Mouse (Mus musculus): ENCODE results near the gene Cactin. TPM values are rescaled to one million over a fixed set of nuclear protein-coding genes. Genes with fewer than 3 reads are reported as not detected.
A peak's percentile ranks its signal among the peaks of the same experiment; 100 is the strongest.

Cactin gene
- total RNA-seq, 2 experiments from 2014 or later = 7.9 to 8.3 TPM

DNA sequence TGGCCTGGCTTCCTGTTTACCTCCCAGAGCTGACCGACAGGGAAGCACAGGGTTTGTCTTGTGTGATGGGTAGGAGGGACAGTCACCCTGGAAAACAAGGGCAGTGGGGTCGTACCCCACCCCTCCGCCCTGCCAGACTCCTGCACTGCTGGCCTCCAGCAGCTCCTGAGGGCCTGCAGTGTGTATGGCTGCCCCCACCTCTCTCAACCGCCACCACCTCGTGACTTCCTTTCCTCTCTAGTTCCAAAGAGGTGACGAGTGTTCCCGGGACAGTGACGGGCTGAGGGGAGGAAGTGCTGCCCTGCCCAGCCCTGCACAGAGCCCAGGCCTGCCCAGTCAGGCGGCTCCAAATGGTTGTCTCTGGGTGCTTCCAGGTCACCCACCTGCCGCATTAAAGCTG, 23.1 kb upstream of the Cactin start:
- peak; percentile 62 for DNase-seq

- DNase-seq = no peak
Measured at GRCm38 (mm10) chr10:81298369-81299100, 22.4 kb upstream of the Cactin start.

- DNase-seq = no peak
Measured at GRCm38 (mm10) chr10:81299585-81300351, 21.1 kb upstream of the Cactin start.

GRCm38 (mm10) chr10:81300352-81300907, 20.5 kb upstream of the Cactin start:
- no peak for DNase-seq

GRCm38 (mm10) chr10:81301321-81301720, 19.6 kb upstream of the Cactin start:
- DNase-seq = no peak

- DNase-seq = no peak
Measured at GRCm38 (mm10) chr10:81302288-81302687, 18.6 kb upstream of the Cactin start.

- DNase-seq = no peak
Measured at GRCm38 (mm10) chr10:81302781-81303218, 18.1 kb upstream of the Cactin start.

DNA sequence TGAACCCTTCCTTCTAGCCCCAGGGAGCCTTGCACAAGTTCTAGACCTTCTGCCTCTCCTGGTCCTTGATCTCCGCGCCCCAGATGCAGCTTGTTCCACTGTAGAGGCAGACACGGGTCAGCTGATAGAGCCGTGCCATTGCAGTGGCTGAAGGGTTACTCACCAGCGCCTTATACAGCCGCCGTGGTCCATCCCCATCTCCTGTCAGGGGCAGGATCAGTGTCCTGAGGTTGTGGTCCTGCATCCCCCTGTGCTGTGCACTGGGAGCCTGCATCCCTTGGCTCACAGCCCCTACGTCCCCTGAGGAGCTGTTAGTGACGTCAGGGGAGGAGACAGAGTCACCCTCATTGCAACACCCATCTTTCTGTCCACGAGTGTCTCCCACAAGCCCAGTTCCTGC, 17.6 kb upstream of the Cactin start:
- DNase-seq = no peak

- no peak for DNase-seq
Measured at GRCm38 (mm10) chr10:81303761-81304160, 17.1 kb upstream of the Cactin start.

DNA sequence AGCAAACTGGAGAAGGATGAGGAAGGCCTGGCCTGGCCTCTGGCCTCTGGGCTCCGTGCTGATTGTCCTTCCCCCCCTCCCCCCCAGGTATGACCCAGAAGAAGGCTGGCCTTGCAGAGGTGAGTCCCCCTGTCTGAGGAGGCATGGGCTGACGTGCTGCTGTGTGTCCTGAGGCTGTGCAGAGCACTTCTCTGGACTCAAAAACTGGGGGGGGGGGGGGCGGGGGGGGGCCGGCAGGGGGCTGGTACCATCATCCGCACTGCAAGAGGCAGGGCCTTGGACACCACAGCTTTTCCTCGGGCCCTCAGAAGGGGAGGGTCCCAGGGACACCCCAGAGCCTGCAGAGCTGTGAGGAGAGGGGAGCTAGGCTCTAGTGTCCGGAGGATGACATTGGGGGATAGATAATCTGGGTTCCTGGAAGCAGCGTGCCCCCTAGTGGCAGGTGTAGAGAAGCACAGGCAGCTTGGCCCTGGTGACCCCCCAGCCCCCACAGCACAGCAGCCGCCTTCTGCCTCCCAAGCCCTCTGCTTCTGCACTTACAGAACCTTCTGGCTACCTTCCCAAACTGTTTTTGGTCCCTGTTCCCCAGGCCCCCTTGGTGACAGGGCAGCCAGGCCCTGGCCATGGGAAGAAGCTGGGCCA, 16.2 kb upstream of the Cactin start:
- no peak for DNase-seq

DNA sequence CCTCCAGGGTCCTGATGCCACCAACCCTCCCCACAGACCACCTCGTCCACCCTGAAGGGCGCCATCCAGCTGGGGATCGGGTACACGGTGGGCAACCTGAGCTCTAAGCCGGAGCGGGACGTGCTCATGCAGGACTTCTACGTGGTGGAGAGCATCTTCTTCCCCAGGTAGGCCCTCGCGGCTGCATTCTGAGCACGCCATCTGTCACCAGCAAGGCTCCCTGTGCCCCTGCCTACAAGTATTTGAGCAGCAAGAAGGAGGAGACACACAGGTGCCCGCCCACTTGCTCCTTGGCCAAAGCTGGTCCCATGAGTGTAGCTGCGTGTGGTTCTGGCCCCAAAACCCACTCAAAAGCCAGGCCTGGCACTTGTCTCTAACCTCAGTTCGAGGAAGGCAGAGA, 15.2 kb upstream of the Cactin start:
- no peak for DNase-seq

- no peak for DNase-seq
Measured at GRCm38 (mm10) chr10:81306173-81306668, 14.7 kb upstream of the Cactin start.

DNA sequence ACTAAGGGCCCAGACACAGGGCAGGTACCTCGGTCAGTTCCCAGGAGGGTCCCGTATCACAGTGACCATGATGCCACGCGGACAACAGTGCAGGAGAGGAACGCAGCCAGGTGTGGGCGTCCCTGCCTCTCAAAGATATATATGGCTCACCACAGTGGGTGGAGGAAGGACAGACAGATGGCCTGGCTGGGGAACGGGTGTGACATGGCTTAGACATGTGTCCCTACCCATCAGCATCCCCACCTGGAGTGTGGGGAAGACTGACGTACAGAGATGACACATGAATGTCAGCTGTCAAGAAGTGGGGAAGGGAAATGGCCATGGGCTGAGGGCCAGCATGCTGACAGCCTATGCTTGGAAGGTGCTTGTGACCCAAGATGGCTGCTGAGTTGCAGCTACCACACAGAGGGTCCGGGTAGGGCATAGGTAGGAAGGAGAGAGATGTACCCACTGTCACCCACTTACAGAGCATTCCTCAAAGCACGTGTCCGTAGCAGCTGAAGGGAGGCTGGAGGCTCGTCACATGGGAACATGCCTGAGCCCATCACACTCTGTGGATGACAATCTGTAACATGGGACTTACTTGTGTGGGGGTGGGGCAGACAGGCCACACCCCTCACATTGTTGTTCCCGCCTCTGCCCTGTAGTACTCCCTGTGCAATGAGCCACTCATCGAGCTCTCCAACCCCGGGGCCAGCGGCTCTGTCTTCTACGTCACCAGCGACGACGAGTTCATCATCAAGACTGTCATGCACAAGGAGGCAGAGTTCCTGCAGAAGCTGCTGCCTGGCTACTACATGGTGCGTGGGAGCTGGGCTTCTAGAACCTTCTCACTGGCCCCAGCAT, 13.8 kb upstream of the Cactin start:
- DNase-seq = no peak

- no peak for DNase-seq
Measured at GRCm38 (mm10) chr10:81309571-81309970, 11.3 kb upstream of the Cactin start.

DNA sequence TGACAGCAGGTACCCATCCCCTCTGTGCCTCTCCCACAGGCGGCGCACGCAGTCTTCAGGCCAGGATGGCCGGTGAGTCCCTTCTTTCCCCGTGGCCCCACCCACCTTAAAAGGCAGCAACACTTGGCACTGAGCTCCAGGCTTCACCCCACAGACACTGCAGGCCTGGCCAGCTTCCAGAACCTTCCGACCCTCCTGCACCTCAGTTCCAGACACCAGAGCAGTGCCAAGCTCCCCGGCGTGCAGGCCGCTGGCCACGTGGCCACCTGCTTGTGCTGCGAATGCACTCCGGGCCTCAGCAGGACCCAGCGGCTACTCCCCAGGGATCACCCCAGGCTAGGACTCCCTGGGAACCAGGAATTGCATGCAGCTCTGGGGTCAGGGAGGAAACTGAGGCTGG, 7.3 kb upstream of the Cactin start:
- DNase-seq = no peak

GRCm38 (mm10) chr10:81314201-81314600, 6.7 kb upstream of the Cactin start:
- DNase-seq = no peak

- no peak for DNase-seq
Measured at GRCm38 (mm10) chr10:81315587-81315986, 5.3 kb upstream of the Cactin start.

- no peak for DNase-seq
Measured at GRCm38 (mm10) chr10:81316338-81317060, 4.4 kb upstream of the Cactin start.

GRCm38 (mm10) chr10:81317273-81317672, 3.6 kb upstream of the Cactin start:
- DNase-seq = no peak

GRCm38 (mm10) chr10:81318589-81319329, 2.1 kb upstream of the Cactin start:
- DNase-seq = no peak

Measured in gastrocnemius, postnatal 25 days (tissue).